Mouse (Mus musculus) embryo, embryonic 11.5 days (tissue): ENCODE data around the gene Atf6.

Experiments
- DNase-seq: peaks from one replicate; pipeline ENCODE4 v3.0.0-alpha.2; 2012; ENCODE audit warnings: low read depth, low spot score

Atf6 gene

GRCm38 (mm10) chr1:170867691-170868105 lies at the start of gene Atf6:
Atf6 (minus strand) TSS chr1:170867771.
- peak; percentile 78 for DNase-seq

- no peak for DNase-seq
Observed at GRCm38 (mm10) chr1:170915657-170916056, 48.1 kb upstream of the Atf6 start.

GRCm38 (mm10) chr1:170912891-170913615 lies 45.5 kb upstream of the Atf6 start, which contains the start of gene Fcrlb:
Fcrlb (minus strand) TSS chr1:170912941.
- DNase-seq, result no peak

- no peak for DNase-seq
Observed at GRCm38 (mm10) chr1:170911907-170912660, 44.5 kb upstream of the Atf6 start.

GRCm38 (mm10) chr1:170908341-170908740 lies 40.8 kb upstream of the Atf6 start:
- DNase-seq, result no peak

- DNase-seq, result no peak
Observed at GRCm38 (mm10) chr1:170907456-170908191, 40.1 kb upstream of the Atf6 start.

- DNase-seq, result no peak
Observed at GRCm38 (mm10) chr1:170907111-170907455, 39.5 kb upstream of the Atf6 start.

- no peak for DNase-seq
Observed at GRCm38 (mm10) chr1:170903485-170903884, 35.9 kb upstream of the Atf6 start.

GRCm38 (mm10) chr1:170901536-170902238 lies 34.1 kb upstream of the Atf6 start:
- DNase-seq, result peak; percentile 80

GRCm38 (mm10) chr1:170900799-170901467 lies 33.4 kb upstream of the Atf6 start:
- DNase-seq, result peak; percentile 42

GRCm38 (mm10) chr1:170898413-170899075 lies 31.0 kb upstream of the Atf6 start:
- no peak for DNase-seq

GRCm38 (mm10) chr1:170896651-170897281 lies 29.2 kb upstream of the Atf6 start:
- DNase-seq, result no peak

- peak; percentile 47 for DNase-seq
Observed at GRCm38 (mm10) chr1:170894603-170895602, 27.3 kb upstream of the Atf6 start.

- no peak for DNase-seq
Observed at GRCm38 (mm10) chr1:170892279-170892678, 24.7 kb upstream of the Atf6 start.

GRCm38 (mm10) chr1:170891646-170892045 lies 24.1 kb upstream of the Atf6 start:
- DNase-seq, result no peak

- DNase-seq, result no peak
Observed at GRCm38 (mm10) chr1:170889310-170889709, 21.7 kb upstream of the Atf6 start.

GRCm38 (mm10) chr1:170886044-170886458 lies 18.5 kb upstream of the Atf6 start:
- no peak for DNase-seq

GRCm38 (mm10) chr1:170884978-170885561 lies 17.5 kb upstream of the Atf6 start, which contains the start of the genes Gm26620 and Dusp12:
Gm26620 (plus strand) TSS chr1:170885065.
Dusp12 (minus strand) TSS chr1:170885540.
- peak; percentile 77 for DNase-seq
